Mouse (Mus musculus) liver, postnatal 0 days (tissue): Measurements from ENCODE around the gene Efna5. TPM values are rescaled to one million over a fixed set of nuclear protein-coding genes. Genes with fewer than 3 reads are reported as not detected.
A peak's percentile ranks its signal among the peaks of the same experiment; 100 is the strongest.

Experiments
- ATAC-seq: fragments of 200-750 bp; cut with Nextera tagmentation; 2 replicates; pipeline ENCODE4 v1.8.0; 2017; ENCODE audit warnings: mild to moderate bottlenecking, moderate library complexity
- DNase-seq: peaks from one replicate; pipeline ENCODE4 v3.0.0-alpha.2; 2016
- H3K27ac ChIP-seq: fragments of 300-500 bp; sonication (generic); 2 replicates; pipeline ENCODE4 v1.5.1; 2014; ENCODE audit warnings: antibody characterized with exemption, moderate library complexity, mild to moderate bottlenecking, low read depth
- H3K27me3 ChIP-seq: fragments of 300-500 bp; sonication (generic); 2 replicates; pipeline ENCODE4 v1.6.1; 2014; ENCODE audit warnings: low read length, control low read depth, mixed read lengths; ENCODE audit not compliant: insufficient read depth
- H3K36me3 ChIP-seq: fragments of 300-500 bp; sonication (generic); replicated peaks from 2 replicates; pipeline ENCODE4 v1.6.1; 2014; ENCODE audit warnings: mild to moderate bottlenecking, control low read depth, low read length, moderate library complexity, mixed read lengths; ENCODE audit not compliant: insufficient read depth
- H3K4me1 ChIP-seq: fragments of 300-500 bp; sonication (generic); 2 replicates; pipeline ENCODE4 v1.6.1; 2014; ENCODE audit warnings: antibody characterized with exemption, mild to moderate bottlenecking, control low read depth; ENCODE audit not compliant: insufficient read depth
- H3K4me2 ChIP-seq: fragments of 300-500 bp; sonication (generic); 2 replicates; pipeline ENCODE4 v1.6.1; 2014; ENCODE audit warnings: low read depth, mild to moderate bottlenecking, low read length, moderate library complexity, mixed read lengths
- H3K4me3 ChIP-seq: fragments of 300-500 bp; sonication (generic); 2 replicates; pipeline ENCODE4 v1.5.1; 2014; ENCODE audit warnings: low read depth, low read length
- H3K9ac ChIP-seq: fragments of 300-500 bp; sonication (generic); replicated peaks from 2 replicates; pipeline ENCODE4 v1.6.1; 2014; ENCODE audit warnings: mild to moderate bottlenecking, moderate library complexity
- H3K9me3 ChIP-seq: fragments of 300-500 bp; sonication (generic); 2 replicates; pipeline ENCODE4 v1.6.1; 2016; ENCODE audit warnings: mild to moderate bottlenecking, control low read depth, low read length, mixed read lengths
- CTCF ChIP-seq: sonication (generic); IDR thresholded peaks from 2 replicates; pipeline ENCODE4 v1.5.1; 2016; ENCODE audit warnings: antibody characterized with exemption, low read depth
- EP300 ChIP-seq: IDR thresholded peaks from 2 replicates; pipeline ENCODE4 v1.6.1; 2016; ENCODE audit warnings: antibody characterized with exemption, low read depth, mild to moderate bottlenecking
- WGBS: fragments of 180-500 bp; shearing (Covaris S2); extraction: QIAGEN DNeasy Blood & Tissue Kit; methylation state at CpG from one replicate; pipeline ENCODE4 v1.1.7; 2014; ENCODE audit not compliant: insufficient replicate concordance; 5-methylcytosine and 5-hydroxymethylcytosine counted together
- polyA plus RNA-seq: library from polyadenylated mRNA; unstranded; fragments of >200 nt; fragmentation: Nextera tagmentation; extraction: Ambion mirVana; gene quantifications from 2 replicates; pipeline ENCODE4 v1.2.1, GENCODE M21; 2015

The Efna5 gene
- polyA plus RNA-seq, 1 experiment from 2014 or later: 3.0 TPM

DNA sequence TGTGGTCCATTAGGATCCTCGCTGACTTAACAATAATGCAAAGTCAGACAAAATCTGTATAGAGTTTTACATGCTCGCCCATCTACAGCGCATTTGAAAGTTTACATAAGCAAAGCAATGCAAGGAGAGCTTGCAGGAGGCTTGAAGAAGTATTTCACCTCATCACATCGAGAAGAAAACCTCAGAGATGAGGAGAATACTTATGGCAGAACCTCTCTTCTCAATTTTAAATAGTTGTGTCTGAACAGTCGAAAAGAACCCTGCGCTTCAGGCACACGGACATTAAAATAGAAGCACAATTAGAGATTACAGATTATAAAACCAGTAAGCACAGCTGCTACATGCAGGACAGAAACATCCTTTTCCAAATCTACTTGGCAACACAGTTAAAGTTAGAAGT is 215.3 kb downstream of the Efna5 start:
- H3K27me3 ChIP-seq: no peaks in the 10 kb centered on the region
- no peaks in the 10 kb centered on the region for H3K4me1 ChIP-seq
- no peak overlapping the region for H3K27ac ChIP-seq
- no peaks in the 10 kb centered on the region for H3K9me3 ChIP-seq
- WGBS: 78% methylated on average over 7 of the region's 7 CpGs
- DNase-seq: no peak
- ATAC-seq: no peak
- no peak overlapping the region for H3K9ac ChIP-seq
- no peaks in the 10 kb centered on the region for H3K36me3 ChIP-seq
- no peak overlapping the region for H3K4me2 ChIP-seq
- TF ChIP-seq EP300 (no peak), CTCF (no peak)
- no peak overlapping the region for H3K4me3 ChIP-seq

DNA sequence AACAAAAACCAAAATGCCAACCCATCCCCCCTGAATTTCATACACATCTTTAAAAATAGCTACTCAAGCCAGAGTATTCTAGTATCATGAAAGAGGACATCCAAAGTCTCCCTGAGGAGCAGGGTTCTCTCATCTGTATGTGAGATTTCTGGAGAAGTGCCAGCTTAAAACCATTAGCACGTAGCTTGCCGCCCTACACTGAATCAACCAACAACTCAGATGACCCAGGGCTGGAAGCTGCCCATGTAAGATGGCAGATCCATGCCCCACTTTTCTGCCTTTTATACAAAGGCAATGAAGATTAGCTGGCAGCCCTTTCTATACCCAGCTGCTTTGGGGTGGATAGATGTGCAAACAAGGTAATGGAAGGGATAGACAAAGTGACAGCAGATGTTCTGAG is 216.4 kb downstream of the Efna5 start:
- no peaks in the 10 kb centered on the region for H3K27me3 ChIP-seq
- WGBS: 72% methylated on average over 2 of the region's 2 CpGs
- no peak overlapping the region for H3K4me3 ChIP-seq
- no peaks in the 10 kb centered on the region for H3K36me3 ChIP-seq
- no peak overlapping the region for H3K9ac ChIP-seq
- H3K9me3 ChIP-seq: no peaks in the 10 kb centered on the region
- no peak for DNase-seq
- no peak overlapping the region for H3K27ac ChIP-seq
- no peak for ATAC-seq
- no peak overlapping the region for H3K4me2 ChIP-seq
- no peaks in the 10 kb centered on the region for H3K4me1 ChIP-seq
- TF ChIP-seq CTCF (no peak), EP300 (no peak)

DNA sequence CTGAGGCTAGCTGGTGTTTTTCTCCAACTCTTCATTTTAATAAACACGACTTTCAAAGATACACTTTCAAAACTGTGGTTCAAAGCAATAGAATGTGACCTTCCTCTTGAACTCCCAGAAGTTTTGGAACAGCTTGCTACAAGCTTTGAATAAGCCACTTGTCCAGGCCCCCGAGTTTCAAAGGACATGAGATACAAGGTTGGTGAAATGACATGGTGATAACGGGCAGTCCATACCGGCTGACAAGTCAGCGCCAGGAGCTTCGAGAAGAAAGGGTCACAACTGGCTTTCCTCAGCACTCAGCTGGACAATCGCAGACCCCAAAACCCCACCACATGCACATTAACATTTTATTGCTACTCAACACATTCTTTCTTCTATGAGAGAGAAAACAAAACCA is 219.3 kb downstream of the Efna5 start:
- no peak overlapping the region for H3K4me2 ChIP-seq
- WGBS: 59% methylated on average over 7 of the region's 7 CpGs
- TF ChIP-seq CTCF (no peak), EP300 (no peak)
- 0 out of 2 replicates have a peak, but pooled peaks cover 3% of the 10 kb centered on the region for H3K4me1 ChIP-seq
- H3K27ac ChIP-seq: no peak overlapping the region
- H3K27me3 ChIP-seq: no peaks in the 10 kb centered on the region
- no peaks in the 10 kb centered on the region for H3K36me3 ChIP-seq
- H3K4me3 ChIP-seq: no peak overlapping the region
- no peak overlapping the region for H3K9ac ChIP-seq
- no peaks in the 10 kb centered on the region for H3K9me3 ChIP-seq
- ATAC-seq (no peak), DNase-seq (no peak)

DNA sequence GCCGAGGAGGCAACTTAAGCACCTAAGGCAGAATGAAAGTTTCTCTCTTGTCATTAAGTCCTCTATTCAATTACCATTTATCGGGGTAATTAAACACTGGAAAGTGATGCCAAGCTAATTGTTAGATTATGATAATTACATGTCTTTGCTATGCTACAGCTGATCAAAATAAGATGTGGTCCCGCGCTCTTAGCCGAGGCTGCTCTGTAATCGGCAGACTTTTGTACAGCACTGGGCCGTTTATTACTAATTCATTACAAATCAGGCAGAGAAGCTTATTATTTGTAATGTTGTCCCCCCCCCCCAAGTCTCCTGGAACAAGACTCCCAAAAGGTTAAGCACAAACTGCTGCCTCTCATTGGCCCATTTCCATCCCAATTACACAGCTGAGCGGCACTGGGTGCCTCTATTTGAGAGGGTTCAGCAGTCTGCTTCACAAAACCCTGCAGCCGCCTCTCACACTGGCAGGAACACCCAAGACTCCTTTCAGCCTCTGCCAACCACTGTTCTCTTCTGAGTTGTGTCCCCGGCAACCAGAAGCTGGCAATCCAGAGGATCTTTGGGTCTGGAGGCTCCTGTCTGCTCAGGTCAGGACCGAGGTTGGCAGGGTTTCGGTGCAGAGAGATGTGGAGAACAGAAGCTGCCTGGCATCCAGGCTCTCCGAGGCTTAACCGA is 221.5 kb downstream of the Efna5 start:
- Histone ChIP-seq H3K9me3 (no peaks in the 10 kb centered on the region), H3K36me3 (no peaks in the 10 kb centered on the region), H3K4me3 (no peak overlapping the region), H3K4me1 (peaks cover 6% of the 10 kb centered on the region; the same call in 1 of the 2 replicates), H3K27me3 (no peaks in the 10 kb centered on the region), H3K9ac (no peak overlapping the region), H3K4me2 (no peak overlapping the region), H3K27ac (no peak overlapping the region)
- DNase-seq: no peak
- TF ChIP-seq EP300: no peak
- no peak for TF ChIP-seq CTCF
- no peak for ATAC-seq
- 86% methylated on average over 14 of the region's 14 CpGs for WGBS

DNA sequence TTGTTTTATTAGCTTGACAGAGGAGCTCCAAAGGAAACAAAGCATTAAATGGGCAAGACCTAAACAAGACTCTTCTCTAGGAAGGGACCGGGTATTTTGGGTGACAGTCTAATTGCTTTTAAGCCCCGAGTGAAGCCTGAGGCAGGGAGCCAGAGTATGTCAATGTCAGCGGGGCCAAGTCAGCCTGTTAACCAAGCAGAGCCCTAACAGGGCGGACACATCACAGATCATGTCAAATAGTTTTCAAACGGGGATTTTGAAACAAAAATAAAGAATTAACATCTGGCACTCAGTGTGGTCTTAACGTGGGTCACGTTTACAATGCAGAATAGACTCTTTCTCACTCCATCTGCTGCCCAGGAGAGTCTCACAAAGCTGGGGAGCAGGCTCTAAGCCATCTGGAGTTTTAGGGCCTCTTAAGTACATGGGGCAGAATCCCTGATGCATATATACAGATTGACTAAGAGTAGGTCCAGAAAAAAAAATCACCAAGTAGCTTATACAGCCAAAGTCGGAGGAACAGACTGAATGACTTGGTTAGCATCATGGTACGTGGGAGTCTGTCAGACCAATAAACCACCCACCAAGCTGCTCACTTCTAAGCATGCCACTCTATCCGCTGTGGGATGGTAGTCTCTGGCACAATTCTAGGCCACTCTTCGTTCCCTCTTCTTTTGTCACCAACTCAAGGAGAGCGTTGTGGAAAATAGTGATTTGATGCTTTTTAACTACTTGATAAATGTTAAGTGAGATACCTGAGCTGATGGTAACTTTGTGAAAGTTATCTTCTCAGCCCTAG is 223.1 kb downstream of the Efna5 start:
- TF ChIP-seq EP300 (no peak), CTCF (no peak)
- no peak overlapping the region for H3K9ac ChIP-seq
- H3K4me2 ChIP-seq: no peak overlapping the region
- H3K4me1 ChIP-seq: peaks cover 6% of the 10 kb centered on the region; the same call in 1 of the 2 replicates
- no peaks in the 10 kb centered on the region for H3K9me3 ChIP-seq
- DNase-seq (no peak), ATAC-seq (no peak)
- no peaks in the 10 kb centered on the region for H3K36me3 ChIP-seq
- 68% methylated on average over 12 of the region's 12 CpGs for WGBS
- H3K27me3 ChIP-seq: no peaks in the 10 kb centered on the region
- H3K4me3 ChIP-seq: no peak overlapping the region
- H3K27ac ChIP-seq: no peak overlapping the region

DNA sequence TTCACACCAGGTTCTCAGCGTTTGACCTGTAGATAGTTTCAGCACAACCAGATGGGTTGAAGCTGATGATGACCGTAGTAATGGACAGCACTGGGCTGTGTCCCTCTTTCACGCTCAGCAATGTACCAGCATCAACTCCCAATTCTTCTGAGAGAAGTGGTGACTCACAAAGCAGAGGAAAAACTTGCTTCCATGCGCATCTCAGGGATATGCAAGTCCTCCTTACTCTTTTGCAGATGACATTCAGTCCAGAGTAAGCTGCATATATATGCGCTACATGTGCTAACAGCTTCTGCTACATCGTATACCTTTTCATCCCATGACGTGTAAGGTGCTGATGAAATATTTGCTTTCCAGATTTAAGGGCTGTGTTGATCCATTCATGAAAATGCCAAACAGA is 224.1 kb downstream of the Efna5 start:
- no peak for DNase-seq
- H3K27ac ChIP-seq: no peak overlapping the region
- no peak overlapping the region for H3K9ac ChIP-seq
- H3K4me3 ChIP-seq: no peak overlapping the region
- TF ChIP-seq EP300 (no peak), CTCF (no peak)
- H3K9me3 ChIP-seq: no peaks in the 10 kb centered on the region
- peak overlapping the region; percentile 52 for H3K4me2 ChIP-seq
- no peaks in the 10 kb centered on the region for H3K27me3 ChIP-seq
- WGBS: 76% methylated on average over 7 of the region's 7 CpGs
- no peaks in the 10 kb centered on the region for H3K36me3 ChIP-seq
- H3K4me1 ChIP-seq: peaks cover 6% of the 10 kb centered on the region; the same call in 1 of the 2 replicates
- no peak for ATAC-seq
